Mouse (Mus musculus): ENCODE results near the gene Kbtbd6.

- TF ChIP-seq CTCF (IDR thresholded peaks at IDR 0.05; ENCODE audit: low read depth) (no peak), EP300 (optimal IDR thresholded peaks at IDR 0.05) (no peak)
Measured at GRCm38 (mm10) chr14:79483611-79484120, 32.0 kb downstream of the Kbtbd6 start.
